Mouse (Mus musculus) ES-E14 (cell line): ENCODE measurements at regions not wholly inside any gene's neighbourhood (a gene's known extent, or its start where the extent isn't known, plus 50 kb on each side); places are given as distances from the start of the nearest gene placed in this dataset.

Experiments used
- DNase-seq: peaks from one replicate; pipeline ENCODE4 v3.0.0-alpha.2; 2013; ENCODE audit warnings: low read depth, low spot score
- H3K27ac ChIP-seq: 2 replicates; pipeline ENCODE4 v1.5.1; 2012; ENCODE audit warnings: low read depth, mild to moderate bottlenecking, low read length, moderate library complexity, mixed read lengths; ENCODE audit not compliant: poor library complexity, insufficient read depth, severe bottlenecking
- H3K36me3 ChIP-seq: 2 replicates; pipeline ENCODE4 v1.6.1; 2012; ENCODE audit warnings: mild to moderate bottlenecking, low read length, moderate library complexity, mixed read lengths; ENCODE audit not compliant: control insufficient read depth, poor library complexity, insufficient read depth, severe bottlenecking
- H3K4me1 ChIP-seq, 2 experiments: fragments of 150-350 bp in 1 of 2; sonication (generic) in 1 of 2; 2 replicates each; pipeline ENCODE4 v1.6.1; 2012; ENCODE audit warnings: low read length in 2 of 2, mild to moderate bottlenecking in 1 of 2, mixed read lengths in 1 of 2; ENCODE audit not compliant: control insufficient read depth in 2 of 2, insufficient read depth in 2 of 2, poor library complexity in 1 of 2
- H3K4me3 ChIP-seq, 2 experiments: fragments of 150-350 bp in 1 of 2; sonication (generic) in 1 of 2; 2 replicates each; pipeline ENCODE4 v1.5.1; 2012; ENCODE audit warnings: low read length in 2 of 2, low read depth in 1 of 2, mild to moderate bottlenecking in 1 of 2, mixed read lengths in 1 of 2; ENCODE audit not compliant: insufficient read depth in 1 of 2, poor library complexity in 1 of 2, severe bottlenecking in 1 of 2
- H3K9ac ChIP-seq: 2 replicates; pipeline ENCODE4 v1.6.1; 2012; ENCODE audit warnings: low read depth, mild to moderate bottlenecking, low read length, mixed read lengths; ENCODE audit not compliant: poor library complexity, insufficient read depth, severe bottlenecking
- H3K9me3 ChIP-seq: fragments of 150-350 bp; sonication (generic); 2 replicates; pipeline ENCODE4 v1.6.1; 2012; ENCODE audit warnings: low read depth, mild to moderate bottlenecking, low read length; ENCODE audit not compliant: control insufficient read depth, insufficient read depth
- CHD2 ChIP-seq: IDR thresholded peaks from 2 replicates; pipeline ENCODE4 v1.6.1; 2014; ENCODE audit warnings: mild to moderate bottlenecking, low read depth, low read length, inconsistent platforms
- HCFC1 ChIP-seq: IDR thresholded peaks from 2 replicates; pipeline ENCODE4 v1.6.1; 2012; ENCODE audit warnings: low read length, inconsistent platforms, borderline replicate concordance; ENCODE audit not compliant: insufficient read depth
- MAFK ChIP-seq: IDR thresholded peaks from 2 replicates; pipeline ENCODE4 v1.6.1; 2014; ENCODE audit warnings: mild to moderate bottlenecking, low read depth, low read length, inconsistent platforms; ENCODE audit not compliant: insufficient read depth
- ZC3H11A ChIP-seq: IDR thresholded peaks from 2 replicates; pipeline ENCODE4 v1.6.1; 2012; ENCODE audit warnings: low read depth, mild to moderate bottlenecking, inconsistent platforms, low read length, borderline replicate concordance
- ZNF384 ChIP-seq: IDR thresholded peaks from 2 replicates; pipeline ENCODE4 v1.6.1; 2012; ENCODE audit warnings: low read depth, low read length, inconsistent platforms
- in situ Hi-C, 2 experiments: fragments of 600-800 bp; cut with MboI; formaldehyde crosslinking; loops; one replicate each; pipeline ENCODE4 v1.15.1; 2025; ENCODE audit warnings: low sequenced_read_pairs in 2 of 2, inconsistent platforms in 1 of 2; ENCODE audit not compliant: unreplicated experiment in 2 of 2

- in situ Hi-C loops = no loop called here
- TF ChIP-seq HCFC1 = no peak
- no peak for TF ChIP-seq ZC3H11A
- TF ChIP-seq ZNF384 = no peak
- no peak for TF ChIP-seq MAFK
- no peak for TF ChIP-seq CHD2
- no peak for DNase-seq
Measured at GRCm38 (mm10) chr6:141027353-141027752, 221.7 kb upstream of the Pde3a start.

GRCm38 (mm10) chr6:141027787-141028186 lies 221.3 kb upstream of the Pde3a start:
- Histone ChIP-seq H3K9ac (no peak overlapping the region), H3K36me3 (no peaks in the 10 kb centered on the region), H3K9me3 (no peaks in the 10 kb centered on the region), H3K27ac (no peak overlapping the region), H3K4me1 (no peaks in the 10 kb centered on the region), H3K4me3 (no peak overlapping the region)
- no peak for DNase-seq
- TF ChIP-seq HCFC1 (no peak), ZC3H11A (no peak), MAFK (no peak)
- in situ Hi-C loops = no loop called here

More at GRCm38 (mm10) chr6:141027353-141027752, 221.7 kb upstream of the Pde3a start:
- Histone ChIP-seq H3K9me3 (no peaks in the 10 kb centered on the region), H3K9ac (no peak overlapping the region), H3K27ac (no peak overlapping the region), H3K4me1 (no peaks in the 10 kb centered on the region), H3K4me3 (no peak overlapping the region), H3K36me3 (no peaks in the 10 kb centered on the region)

- Histone ChIP-seq H3K27ac (no peak overlapping the region), H3K4me1 (no peaks in the 10 kb centered on the region), H3K9ac (no peak overlapping the region), H3K4me3 (no peak overlapping the region), H3K9me3 (no peaks in the 10 kb centered on the region), H3K36me3 (no peaks in the 10 kb centered on the region)
- in situ Hi-C loops = no loop called here
- no peak for TF ChIP-seq ZC3H11A
- TF ChIP-seq CHD2 = no peak
- no peak for TF ChIP-seq HCFC1
- no peak for TF ChIP-seq MAFK
- no peak for TF ChIP-seq ZNF384
- no peak for DNase-seq
Measured at GRCm38 (mm10) chr6:141034824-141035223, 214.2 kb upstream of the Pde3a start.

- DNase-seq = no peak
Measured at GRCm38 (mm10) chr6:141041358-141041757, 207.7 kb upstream of the Pde3a start.

GRCm38 (mm10) chr6:141041781-141042625 lies 207.1 kb upstream of the Pde3a start:
- no peak for DNase-seq
- in situ Hi-C loops = no loop called here
- H3K9ac ChIP-seq = no peak overlapping the region
- TF ChIP-seq MAFK (no peak), CHD2 (no peak), ZC3H11A (no peak), ZNF384 (no peak)
- no peak overlapping the region for H3K27ac ChIP-seq
- no peaks in the 10 kb centered on the region for H3K36me3 ChIP-seq
- no peaks in the 10 kb centered on the region for H3K4me1 ChIP-seq
- no peaks in the 10 kb centered on the region for H3K9me3 ChIP-seq
- H3K4me3 ChIP-seq = no peak overlapping the region

More at GRCm38 (mm10) chr6:141041358-141041757, 207.7 kb upstream of the Pde3a start:
- no peak overlapping the region for H3K27ac ChIP-seq
- in situ Hi-C loops = no loop called here
- H3K9ac ChIP-seq = no peak overlapping the region
- H3K4me1 ChIP-seq = no peaks in the 10 kb centered on the region
- no peak overlapping the region for H3K4me3 ChIP-seq
- no peak for TF ChIP-seq MAFK
- TF ChIP-seq ZC3H11A = no peak
- TF ChIP-seq ZNF384 = no peak
- no peak for TF ChIP-seq CHD2
- no peaks in the 10 kb centered on the region for H3K9me3 ChIP-seq
- H3K36me3 ChIP-seq = no peaks in the 10 kb centered on the region
